Mouse (Mus musculus) left cerebral cortex, adult 11 months (tissue): ENCODE measurements around the gene Mark3.
"Not testable (repeated sequence)": the region's sequence is repeated elsewhere in the genome, so short reads cannot be mapped to it uniquely, and the experiment has no call there.

Experiments used
- DNase-seq: peaks from one replicate; pipeline ENCODE4 v3.0.0; 2022; ENCODE audit warnings: low spot score

Gene Mark3

DNA sequence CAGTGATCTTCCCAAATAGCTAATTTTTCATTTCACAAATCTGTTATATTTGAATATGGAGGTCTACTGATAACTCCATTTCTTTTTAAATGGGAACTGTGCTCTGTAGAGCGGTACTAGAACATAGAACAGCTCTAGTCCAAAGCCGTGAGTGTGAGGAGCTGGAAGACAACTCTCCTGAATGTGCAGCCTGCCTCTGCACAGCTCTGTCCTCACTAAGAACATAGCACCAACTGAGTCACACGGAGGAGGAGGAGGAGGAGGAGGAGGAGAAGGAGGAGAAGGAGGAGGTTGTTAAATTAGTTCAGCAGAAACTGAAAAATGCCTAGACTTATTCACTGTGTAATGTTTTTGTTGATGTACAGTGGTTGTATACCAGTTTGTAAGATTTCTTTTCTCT, 78.6 kb downstream of the Mark3 start:
- DNase-seq: no peak

DNA sequence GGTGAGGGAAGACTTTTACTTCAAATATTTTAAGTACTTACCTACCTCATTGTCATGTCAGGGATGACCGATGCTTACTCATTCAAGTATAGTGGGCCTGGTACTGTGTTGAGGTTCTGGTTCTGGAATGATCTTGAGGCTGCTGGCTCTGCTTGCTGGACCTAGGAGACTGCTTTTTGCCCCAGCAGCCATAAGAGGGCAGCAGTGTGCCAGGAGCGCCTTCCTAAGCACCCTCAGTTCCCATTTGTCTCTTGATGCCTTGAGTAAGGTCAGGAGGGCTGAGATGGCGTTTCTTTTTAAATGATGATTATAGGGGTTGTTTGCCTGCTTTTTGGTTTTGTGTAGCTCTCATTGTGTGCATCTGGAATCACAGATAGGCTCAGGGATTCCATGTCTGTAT, 79.1 kb downstream of the Mark3 start:
- DNase-seq: no peak

DNA sequence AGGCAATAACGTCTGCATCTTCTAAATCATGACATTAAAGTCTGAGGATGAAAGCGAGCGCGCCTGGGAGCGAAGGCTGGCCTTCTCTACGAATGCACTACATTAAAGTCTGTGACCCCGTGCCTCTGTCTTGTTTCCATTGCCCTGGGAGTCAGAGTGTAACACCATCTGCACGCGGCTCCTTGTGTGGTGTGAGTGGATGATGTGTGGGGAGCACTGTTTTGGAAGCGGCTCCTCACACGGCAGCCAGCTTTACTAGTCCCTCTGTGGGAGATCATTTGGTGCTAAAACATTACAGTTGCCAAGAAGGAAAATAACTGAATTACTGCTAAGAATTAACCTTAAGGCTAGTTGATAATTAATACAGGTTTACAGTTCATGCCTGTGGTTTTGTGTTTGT, 81.4 kb downstream of the Mark3 start:
- no peak for DNase-seq

DNA sequence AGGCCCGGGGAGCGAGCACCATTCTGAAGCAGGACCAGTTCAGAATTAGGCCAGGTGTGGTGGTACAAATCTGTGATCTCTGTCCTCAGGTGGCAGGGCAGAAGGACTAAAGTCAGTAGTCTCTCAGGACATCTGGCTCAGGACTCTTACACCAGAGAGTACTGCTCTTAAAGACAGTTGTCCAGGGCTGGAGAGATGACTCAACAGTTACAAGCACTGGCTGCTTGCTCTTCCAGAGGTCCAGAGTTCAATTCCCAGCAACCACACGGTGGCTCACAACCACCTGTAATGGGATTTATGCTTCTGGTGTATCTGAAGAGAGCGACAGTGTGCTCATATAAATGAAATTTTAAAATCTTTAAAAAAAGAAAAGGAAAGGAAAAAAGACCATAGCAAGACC, 85.0 kb downstream of the Mark3 start:
- DNase-seq: no peak

DNA sequence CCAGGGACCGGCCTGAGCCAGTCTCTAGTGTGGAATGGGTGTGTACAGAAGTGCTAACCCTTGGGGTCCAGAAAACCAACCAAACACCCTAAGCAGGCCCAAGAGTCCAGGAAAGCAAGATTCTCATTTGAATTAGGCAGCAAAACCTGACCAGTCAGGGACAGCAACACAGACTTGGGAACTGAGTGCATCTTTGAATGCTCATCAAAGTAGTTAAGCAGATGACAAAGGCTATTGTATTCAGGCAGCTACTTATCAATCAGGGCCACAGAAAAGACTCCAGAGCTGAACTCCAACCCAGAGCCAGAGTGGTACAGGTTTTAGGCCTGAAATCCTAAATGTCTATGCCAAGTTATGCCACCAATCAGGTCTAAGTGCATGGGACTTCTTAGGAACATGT, 86.3 kb downstream of the Mark3 start:
- DNase-seq: no peak

DNA sequence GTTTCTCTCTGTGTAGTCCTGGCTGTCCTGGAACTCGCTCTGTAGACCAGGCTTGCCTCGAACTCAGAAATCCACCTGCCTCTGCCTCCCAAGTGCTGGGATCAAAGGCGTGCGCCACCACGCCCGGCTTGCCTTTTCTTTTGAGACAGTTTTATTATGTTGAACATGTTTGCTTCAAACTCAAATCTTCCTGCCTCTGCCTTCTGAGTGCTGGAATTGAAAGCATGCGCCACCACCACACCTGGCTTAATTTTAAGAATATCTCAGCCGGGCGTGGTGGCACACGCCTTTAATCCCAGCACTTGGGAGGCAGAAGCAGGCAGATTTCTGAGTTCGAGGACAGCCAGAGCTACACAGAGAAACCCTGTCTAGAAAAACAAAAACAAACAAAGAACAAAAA, 87.2 kb downstream of the Mark3 start:
- not testable (repeated sequence) for DNase-seq

DNA sequence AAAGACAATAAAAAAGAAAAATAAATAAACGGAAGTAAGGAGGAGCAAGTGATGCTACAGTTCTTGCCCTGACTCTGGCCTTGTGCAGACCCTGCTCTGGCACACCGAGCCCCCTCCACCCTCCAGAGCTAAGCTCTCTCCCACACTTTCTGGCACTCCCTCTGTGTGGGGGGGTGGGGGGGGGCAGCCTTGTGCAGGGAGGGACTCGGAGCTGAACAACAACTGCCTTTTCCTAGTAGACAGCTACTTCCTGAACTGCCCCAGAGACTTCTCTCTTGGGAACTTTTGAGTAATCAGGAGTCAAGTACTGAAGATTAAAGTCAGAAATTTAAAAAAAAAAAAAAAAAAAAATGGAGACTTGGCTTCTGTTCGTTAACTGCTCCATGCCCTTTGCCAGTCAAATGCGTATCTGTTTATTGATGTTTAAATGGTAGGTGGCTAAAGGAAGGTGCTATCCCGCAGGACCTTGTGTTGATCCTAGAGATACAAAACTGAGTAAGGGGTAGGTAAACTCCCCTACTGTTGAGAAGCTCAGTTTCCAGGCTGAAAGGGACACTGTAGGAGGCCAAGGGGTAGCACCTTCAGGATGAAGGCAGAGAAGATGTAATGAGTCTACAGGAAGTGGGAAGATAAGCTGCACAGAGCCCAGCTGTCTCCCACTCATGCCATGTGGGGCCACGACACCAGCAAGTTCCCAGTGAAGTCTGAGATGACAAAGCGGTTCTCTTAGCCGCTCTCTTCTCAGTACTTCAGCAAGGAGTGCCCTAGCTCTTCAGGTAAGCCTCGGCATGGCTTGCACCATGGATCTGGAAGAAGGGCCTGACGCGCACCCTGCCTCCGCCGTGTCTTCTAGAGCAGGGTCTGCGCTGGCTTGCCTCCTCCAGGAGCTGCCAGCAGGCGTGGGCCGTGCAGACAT, 89.2 kb downstream of the Mark3 start:
- no peak for DNase-seq

DNA sequence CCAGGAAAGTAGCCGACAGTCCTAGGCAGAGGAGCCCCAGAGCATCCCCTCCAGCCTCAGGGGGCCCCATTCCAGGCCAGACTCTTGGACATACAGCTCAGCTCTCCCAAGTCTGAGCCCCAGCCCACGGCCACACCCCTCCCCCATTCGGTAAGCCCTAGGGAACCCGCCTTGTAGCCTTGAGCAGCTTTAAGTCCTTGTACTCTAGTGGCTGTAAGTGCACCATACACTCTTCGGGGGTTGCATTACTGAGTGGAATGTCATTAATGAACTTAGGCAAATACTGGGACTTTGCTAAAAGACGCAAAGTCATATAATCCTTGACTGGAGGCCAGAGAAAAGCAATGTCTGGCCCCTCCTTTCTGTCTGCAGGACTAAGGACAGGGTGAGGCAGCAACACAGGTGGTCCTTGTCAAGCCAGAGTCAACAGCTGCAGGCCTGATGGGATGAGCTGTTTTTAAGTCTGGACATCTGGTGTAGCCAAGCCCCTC, 89.9 kb downstream of the Mark3 start:
- DNase-seq: no peak

DNA sequence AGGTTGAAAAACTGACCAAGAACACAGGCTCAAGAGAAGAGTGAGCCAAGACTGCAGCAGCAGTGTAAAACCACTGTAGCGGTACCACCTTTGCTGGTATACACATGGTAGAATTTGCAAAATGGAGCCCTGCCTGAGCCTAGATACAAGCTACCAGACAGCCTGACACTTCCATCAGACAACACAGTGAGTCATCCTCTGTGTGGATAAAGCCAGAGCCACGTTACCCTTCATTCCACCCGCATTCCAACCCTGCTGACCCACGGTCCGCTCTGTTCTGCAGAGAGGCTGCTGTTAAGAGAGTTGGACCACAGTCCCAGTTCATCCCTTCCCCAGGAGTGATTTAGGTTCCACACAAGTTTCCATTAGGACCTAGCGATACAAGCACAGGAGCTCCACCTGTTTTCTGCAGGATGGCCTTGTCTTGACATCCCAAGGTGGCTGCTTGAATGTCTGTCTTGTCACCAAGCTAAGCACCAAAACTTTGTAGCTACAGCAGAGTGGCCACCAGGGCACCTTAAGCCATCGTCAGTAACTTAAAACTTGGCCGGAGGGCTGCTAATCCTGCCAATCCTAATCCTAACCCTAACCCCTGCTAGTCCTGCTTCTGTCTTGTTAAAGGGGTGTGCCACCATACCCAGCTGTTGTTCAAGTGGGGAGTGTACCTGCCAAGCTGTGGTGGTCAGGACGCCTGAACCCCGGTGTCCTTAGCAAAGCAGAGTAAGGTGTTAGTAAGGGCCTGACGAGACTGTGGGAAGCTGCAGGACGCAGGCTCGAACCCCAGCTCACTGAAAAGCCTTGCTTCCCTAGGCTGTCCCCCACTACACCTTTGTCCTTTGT, 90.9 kb downstream of the Mark3 start:
- no peak for DNase-seq

DNA sequence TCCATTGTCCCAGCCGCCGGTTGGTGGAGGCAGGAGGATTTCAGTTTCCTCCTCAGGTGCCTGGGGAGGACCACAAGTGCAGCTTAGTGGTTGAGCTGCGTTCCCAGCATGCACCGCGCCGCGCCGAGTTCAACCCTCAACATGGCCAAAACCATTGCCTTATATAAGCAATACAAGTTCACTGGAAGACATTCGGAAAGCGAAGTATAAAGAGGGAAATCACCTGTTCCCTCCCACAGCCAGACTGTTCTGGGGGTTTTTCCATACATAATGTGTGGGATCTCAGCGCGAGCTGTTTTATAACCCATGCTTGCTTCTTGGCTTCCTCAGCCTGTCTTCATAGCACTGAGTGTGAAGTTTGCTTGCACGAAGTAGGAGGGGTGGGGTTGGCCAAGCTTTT, 92.1 kb downstream of the Mark3 start:
- no peak for DNase-seq

DNA sequence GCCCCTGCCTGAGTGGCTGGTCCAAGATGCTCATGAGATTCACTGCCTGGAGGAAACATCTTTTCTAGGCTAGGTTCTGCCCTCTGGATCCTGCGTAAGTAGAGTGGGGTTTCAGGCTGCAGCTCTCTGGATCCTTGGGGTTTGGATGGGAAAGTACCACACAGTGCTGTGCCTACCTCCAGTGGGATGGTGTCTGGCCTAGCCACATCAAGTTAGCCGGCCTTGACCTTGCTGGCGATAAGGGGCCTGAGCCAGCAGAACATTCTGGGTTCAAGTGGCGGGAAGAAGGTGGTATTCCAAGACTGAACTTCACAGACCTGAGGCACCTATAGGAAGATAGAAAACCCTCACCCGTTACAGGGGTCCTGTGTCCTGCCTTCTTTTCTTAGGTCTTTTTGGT, 93.1 kb downstream of the Mark3 start:
- no peak for DNase-seq

DNA sequence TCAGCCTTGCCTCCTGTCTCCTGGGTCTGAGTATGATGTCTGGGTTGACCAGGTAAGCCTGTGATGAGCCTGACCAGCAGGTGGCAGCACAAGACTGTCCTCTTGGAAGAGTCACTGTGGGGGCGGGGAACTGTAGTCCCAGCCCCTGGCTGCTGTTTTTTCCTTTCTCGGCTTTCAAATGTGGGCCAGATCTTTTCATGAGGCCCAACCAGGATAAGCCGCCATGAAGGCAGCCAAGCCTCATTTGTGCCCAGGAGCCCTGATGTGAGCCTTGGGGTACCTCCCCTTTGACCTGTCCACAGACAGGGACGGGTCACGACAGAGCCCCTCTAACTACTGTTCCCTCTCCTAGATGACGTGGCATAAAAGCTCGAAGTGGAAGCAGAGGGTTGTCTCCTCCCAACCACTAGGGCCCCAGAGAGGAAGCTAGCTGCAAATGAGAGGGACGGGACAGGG, 94.2 kb downstream of the Mark3 start:
- DNase-seq: peak; percentile 96

DNA sequence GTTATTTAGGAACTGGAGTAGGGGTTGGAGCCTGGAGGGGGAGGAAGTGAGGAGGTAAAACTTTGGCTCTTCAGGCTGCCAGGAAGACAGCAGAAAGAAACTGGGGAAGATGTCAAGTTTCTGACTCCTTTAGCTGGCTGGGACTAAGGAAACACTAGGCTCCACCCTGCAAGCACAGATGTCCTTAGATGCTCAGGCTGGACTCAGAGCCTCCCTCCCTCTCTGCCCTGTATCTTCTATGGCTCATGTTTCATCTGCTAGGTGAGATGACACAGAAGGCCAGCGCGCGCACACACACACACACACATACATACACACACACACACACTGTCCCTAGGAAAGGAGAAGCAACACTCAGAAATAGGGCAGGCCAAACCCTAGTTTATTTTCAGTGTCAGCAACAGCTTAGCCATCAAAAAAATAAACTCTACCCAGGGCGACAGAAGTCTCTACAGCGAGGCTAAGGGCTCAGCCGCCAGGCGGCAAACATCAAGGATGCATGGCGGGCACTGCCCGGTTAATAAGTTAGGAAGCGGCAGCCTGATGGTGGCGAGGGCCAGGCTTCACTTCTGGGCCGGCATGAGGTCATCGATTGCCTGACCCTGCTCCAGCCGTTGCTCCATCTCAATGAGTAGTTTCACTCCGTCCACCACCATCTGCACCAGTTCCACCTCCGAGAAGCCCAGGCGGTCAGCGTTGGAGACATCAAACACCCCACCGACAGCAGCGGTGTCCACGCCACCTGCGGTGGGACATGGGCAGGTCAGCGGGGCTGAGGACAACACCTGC, 94.9 kb downstream of the Mark3 start:
- DNase-seq: no peak

DNA sequence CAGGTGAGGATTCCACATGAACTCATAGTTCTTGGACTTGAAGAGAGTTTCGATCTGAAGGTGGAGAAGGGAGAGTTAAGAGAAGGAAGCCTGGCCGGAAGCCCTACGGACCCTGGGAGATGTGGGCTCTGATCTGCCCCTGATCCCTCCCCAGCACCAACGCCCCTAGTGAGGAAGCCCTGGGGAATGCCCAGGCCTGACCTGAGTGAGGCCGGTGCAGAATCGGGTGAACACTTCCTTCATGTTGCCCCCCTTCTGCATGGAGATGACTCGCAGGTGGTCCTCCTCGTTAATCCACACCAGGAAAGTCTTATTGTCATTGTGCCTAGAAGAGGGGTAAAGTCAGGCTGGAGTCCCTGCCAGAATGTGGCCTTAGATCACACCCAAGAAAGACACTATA, 95.6 kb downstream of the Mark3 start:
- no peak for DNase-seq

DNA sequence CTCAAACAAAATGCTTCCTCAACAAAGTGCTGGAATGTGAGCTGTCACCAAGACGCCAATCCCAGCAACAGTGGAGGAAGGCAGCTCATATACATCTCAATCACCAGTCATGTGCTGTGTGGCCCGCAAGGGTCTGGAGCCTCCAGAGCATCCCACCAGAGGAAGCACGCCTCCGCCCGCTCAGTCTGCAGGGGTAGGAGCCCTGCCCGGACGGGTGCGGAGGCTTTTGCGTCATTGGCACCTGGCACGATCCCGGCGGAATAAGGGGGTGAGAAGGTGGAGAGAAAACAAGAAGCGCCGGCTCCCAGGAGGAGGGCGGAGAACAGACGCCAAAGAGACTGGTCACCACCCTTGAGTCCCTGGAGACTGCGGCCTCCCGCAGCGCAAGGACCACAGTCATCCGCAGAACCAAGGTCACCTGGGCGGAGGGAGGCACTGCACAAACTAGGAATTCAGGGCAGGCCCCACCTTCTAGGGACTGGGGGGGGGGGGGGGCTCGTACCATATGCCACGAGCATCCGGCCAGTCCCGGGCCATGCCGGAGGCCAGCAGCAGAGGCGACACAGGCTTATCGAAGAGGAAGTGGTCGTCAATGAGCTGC, 96.1 kb downstream of the Mark3 start:
- no peak for DNase-seq

DNA sequence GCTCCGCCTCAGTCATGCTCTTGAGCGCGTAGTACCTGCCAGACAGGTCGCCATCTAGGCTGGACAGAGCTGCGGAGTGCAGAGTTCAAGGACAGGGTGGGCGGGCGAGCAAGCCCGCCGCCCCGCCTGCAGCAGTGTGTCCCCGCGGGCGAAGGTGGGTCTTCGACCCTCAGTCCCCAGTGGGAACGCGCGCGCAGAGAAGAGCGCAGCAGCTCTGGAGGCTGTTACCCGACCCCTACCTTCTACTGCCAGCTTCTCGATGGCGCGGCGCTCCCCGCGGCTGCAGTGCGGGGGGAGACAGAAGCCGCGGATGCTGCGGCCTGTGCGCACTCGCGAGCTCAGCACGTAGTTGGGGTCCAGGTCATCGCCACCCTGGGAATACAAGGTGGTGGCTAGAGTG, 96.7 kb downstream of the Mark3 start:
- no peak for DNase-seq

DNA sequence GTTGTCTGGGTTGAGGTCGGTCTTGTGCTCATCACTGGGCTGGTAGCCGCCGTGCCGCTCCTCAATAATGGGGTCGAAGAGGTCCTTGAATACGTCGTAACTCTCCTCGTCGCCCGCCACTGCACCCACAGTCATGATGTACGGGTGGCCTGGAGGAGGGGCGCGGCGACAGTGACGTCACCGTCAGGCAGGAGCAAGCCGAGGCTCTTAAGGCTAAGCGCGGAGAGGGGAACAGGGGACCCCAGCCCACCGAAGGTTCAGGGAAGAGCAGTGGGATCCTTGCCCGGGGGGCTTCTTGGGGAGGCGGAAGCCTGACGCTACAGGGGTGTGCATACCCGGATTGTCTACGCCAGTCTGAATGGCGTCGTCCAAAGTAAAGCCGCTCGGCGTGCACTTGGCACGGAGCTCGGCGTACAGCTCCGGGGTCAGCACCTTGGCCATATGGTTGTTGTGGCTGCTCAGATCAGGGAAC, 97.1 kb downstream of the Mark3 start:
- DNase-seq: no peak

DNA sequence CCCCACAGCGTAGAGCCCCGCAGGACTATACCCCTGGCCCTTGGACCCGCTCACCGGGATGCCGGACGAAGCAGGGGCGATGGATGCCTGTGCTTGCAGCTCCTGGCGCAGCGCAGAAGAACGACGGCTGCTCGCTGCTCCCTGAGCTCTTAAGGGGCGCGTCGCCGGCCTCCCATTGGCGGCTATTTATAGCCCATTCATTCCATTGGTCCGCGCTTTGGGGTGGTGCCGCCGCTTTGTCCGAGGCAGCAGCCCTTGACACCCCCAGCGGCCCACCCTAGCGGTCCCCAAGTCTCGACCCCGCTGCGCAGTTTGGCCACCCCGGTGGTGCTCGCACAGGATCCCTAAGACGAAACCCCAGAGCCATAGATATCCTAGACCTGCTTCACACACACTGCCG, 97.9 kb downstream of the Mark3 start, which contains the start of gene Ckb:
Ckb (minus strand) TSS at position 163 of the 400 bp plus-strand sequence.
- DNase-seq: peak; percentile 90

DNA sequence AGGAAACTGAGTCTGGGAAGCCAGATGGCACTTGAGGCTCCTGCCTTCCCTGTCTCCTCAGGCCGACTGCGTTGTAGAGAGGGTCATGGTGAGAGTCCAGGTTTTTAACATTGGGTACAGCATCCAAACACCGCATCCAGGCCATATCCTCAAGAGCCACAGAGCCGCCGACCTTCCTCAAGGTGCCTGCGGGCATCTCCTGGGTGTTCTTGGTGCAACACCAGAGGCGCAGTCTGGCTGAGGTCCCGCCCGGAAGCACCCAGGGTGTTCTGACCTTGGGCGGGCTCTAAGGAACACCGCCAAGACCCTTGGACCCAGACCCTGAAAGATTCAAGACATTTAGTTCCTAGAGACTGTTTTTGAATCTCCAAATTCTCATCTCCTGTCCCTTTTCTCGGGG, 98.3 kb downstream of the Mark3 start:
- no peak for DNase-seq

DNA sequence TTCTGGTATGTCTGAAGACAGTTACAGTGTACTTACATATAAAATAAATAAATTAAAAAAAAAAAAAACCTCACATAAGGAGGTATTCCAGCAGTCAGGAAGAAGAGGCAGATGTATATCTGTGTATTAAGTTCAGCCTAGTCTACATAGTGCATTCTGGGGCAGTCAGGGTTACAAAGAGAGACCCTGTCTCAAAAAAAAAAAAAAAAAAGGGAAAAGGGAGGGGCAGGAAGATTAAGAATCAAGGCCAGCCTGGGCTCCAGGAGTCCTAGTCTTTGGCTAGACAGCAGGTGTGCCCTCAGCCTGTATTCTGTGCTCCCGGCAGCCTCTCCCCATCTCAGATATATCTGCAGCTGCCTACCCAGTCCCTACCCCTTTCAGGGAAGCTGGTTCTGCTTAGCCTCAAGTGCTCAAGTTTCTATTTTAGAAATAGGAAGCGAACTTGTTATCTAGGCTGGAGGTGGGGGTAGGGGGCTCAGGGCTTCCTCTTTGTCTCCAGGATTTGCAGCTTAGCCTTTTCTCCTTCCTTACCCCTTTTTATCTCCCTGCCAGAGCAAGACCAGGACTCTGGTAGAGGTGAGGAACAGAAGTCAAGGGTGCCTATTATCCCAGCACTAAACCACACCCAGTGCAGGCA, 100.6 kb downstream of the Mark3 start:
- DNase-seq: no peak
